Mouse (Mus musculus): ENCODE measurements around the gene Gm10778. TPM values are rescaled to one million over a fixed set of nuclear protein-coding genes. Genes with fewer than 3 reads are reported as not detected.

Gene Gm10778
- polyA plus RNA-seq, 1 experiment: 0.08 TPM

DNA sequence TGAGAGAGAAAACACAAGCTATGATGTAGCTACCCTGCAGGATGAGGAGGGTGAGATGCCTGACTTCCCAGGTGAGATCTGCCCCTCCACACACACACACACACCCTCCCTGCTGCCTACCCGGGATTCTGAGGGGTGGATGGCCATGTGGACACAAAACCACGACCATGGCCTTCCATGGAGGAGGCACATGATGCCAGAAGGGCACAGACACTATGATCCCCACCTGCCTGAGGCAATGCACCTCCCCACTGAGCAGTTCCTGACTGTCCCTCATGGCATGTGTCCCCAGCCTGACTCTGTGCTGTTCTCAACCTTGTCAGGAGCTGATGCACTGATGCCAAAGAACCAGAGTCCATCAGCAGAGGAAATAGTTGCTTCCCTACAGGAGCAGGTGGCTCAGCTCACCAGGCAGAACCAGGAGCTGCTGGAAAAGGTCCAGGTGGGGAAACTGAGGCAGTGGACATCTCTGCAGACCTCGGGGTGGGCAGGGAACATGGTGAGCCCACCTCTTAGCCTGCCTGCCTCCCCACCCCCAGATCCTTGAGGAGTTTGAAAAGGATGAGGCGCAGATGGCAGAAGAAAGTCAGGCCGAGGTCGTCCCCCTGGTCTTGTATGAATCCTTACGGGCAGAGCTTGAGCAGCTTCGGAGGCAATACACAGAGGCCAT is 6.7 kb upstream of the Gm10778 start:
- Histone ChIP-seq H3K27ac (ENCODE audit: insufficient read depth, low read depth, low read length) (no peak overlapping the region), H3K36me3 (ENCODE audit: control insufficient read depth, insufficient read depth, low read length) (no peaks in the 10 kb centered on the region), H3K4me1 (ENCODE audit: control insufficient read depth, insufficient read depth, insufficient read length, low read length) (peaks cover 9% of the 10 kb centered on the region; the same call in 1 of the 2 replicates), H3K4me3 (ENCODE audit: low read depth, low read length) (peak overlapping the region; percentile 85; the same call in 1 of the 2 replicates), H3K27me3 (ENCODE audit: control insufficient read depth, insufficient read depth, low read length) (no peaks in the 10 kb centered on the region)
- no peak for TF ChIP-seq POLR2A (IDR thresholded peaks at IDR 0.05; ENCODE audit: low read depth, low read length)
- no peak for TF ChIP-seq CTCF (IDR thresholded peaks at IDR 0.05; ENCODE audit: extremely low read depth, insufficient read length, insufficient replicate concordance, low read depth, low read length)
- 64% methylated on average over 8 of the region's 8 CpGs for WGBS

DNA sequence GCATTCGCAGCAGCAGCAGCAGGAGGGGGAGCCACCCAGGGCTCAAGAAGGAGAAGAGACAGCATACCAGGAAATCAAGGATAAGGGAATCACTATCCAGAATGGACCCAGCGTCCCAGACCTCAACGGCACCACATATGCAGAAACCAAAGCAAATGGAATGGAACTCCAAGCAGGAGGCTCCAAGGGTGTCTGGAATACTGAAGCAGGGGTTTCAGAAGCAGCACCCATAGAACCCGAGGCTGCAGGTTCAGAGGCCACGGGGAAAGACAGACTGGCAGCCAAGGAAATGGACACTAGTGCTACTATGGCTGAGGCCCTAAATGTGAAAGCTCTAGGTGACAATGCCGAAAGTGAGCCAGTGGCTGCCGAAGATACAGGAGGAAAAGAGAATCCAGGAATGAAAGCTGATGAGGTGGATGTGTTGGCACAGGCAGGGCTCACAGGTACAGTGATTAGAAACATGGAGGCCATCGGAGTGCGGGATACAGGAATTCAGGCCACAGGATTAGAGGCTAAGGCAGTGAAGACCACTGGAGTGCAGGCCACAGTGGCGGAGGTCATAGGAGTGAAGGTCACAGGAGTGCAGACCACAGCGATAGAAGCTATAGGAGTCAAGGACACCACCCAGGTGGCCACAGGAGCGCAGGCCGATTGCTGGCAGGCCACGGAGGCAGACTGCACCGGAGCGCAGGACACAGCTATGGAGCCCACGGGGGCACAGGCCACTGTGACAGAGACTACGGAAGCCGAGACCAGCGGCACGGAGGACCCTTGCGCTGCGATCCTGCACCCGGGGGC is 6.0 kb upstream of the Gm10778 start:
- H3K36me3 ChIP-seq (ENCODE audit: control insufficient read depth, insufficient read depth, low read length): no peaks in the 10 kb centered on the region
- no peaks in the 10 kb centered on the region for H3K27me3 ChIP-seq (ENCODE audit: control insufficient read depth, insufficient read depth, low read length)
- H3K4me3 ChIP-seq (ENCODE audit: low read depth, low read length): peak overlapping the region; percentile 85
- peak overlapping the region; percentile 88 for H3K27ac ChIP-seq (ENCODE audit: insufficient read depth, low read depth, low read length)
- peaks cover 9% of the 10 kb centered on the region; the same call in 1 of the 2 replicates for H3K4me1 ChIP-seq (ENCODE audit: control insufficient read depth, insufficient read depth, insufficient read length, low read length)
- 9% methylated on average over 24 of the region's 24 CpGs for WGBS
- TF ChIP-seq POLR2A (IDR thresholded peaks at IDR 0.05; ENCODE audit: low read depth, low read length) (no peak), CTCF (IDR thresholded peaks at IDR 0.05; ENCODE audit: extremely low read depth, insufficient read length, insufficient replicate concordance, low read depth, low read length) (no peak)

DNA sequence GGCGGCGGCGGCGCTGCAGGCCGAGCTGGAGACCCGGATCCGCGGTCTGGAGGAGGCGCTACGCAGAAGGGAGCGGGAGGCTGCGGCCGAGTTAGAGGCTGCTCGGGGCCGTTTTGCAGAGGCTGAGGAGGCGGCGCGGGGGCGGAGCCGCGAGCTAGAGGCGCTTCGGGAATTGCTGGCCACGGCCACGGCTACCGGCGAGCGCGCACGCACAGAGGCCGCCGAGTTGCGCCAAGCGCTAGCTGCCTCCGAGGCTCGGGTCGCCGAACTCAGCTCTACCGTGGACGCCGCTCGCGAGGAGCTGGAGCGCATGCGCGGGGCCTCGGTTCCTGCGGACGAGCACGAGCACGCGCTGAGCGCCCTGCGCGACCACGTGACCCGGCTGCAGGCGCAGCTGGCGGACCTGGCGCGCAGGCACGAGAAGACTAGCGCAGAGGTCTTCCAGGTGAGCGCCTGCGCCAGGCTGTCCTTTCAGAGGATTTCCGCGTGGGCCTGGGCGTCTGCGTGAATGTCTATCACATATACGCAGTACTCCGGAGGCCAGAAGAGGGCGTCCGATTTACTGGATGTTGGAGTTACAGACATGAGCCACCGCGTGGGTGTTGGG is 5.3 kb upstream of the Gm10778 start:
- Histone ChIP-seq H3K36me3 (ENCODE audit: control insufficient read depth, insufficient read depth, low read length) (no peaks in the 10 kb centered on the region), H3K4me3 (ENCODE audit: low read depth, low read length) (peak overlapping the region; percentile 85), H3K4me1 (ENCODE audit: control insufficient read depth, insufficient read depth, insufficient read length, low read length) (peaks cover 9% of the 10 kb centered on the region; the same call in 1 of the 2 replicates), H3K27ac (ENCODE audit: insufficient read depth, low read depth, low read length) (peak overlapping the region; percentile 88), H3K27me3 (ENCODE audit: control insufficient read depth, insufficient read depth, low read length) (no peaks in the 10 kb centered on the region)
- TF ChIP-seq POLR2A (IDR thresholded peaks at IDR 0.05; ENCODE audit: low read depth, low read length) (peak; percentile 68), CTCF (IDR thresholded peaks at IDR 0.05; ENCODE audit: extremely low read depth, insufficient read length, insufficient replicate concordance, low read depth, low read length) (peak; percentile 44; the same call in 1 of the 2 replicates)
- 1% methylated on average over 74 of the region's 75 CpGs for WGBS

DNA sequence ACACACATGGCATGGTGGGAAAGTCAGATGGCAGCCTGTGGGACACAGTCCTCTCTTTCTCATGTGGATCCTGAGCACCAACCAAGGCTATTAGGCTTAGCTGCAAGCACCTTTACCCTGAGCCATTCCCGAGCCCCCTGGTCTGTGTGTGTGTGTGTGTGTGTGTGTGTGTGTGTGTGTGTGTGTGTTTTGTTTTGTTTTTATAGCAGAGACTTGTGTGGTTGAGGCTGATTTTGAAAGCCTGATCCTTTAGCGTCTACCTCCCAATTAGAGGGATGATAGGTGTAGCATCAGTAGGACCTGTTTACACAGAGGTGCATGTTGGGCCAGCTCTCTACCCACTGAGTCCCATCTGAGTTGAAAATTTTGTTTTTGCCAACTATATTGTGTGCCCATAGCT is 4.7 kb upstream of the Gm10778 start:
- TF ChIP-seq POLR2A (IDR thresholded peaks at IDR 0.05; ENCODE audit: low read depth, low read length): no peak
- no peak for TF ChIP-seq CTCF (IDR thresholded peaks at IDR 0.05; ENCODE audit: extremely low read depth, insufficient read length, insufficient replicate concordance, low read depth, low read length)
- 44% methylated on average over 2 of the region's 2 CpGs for WGBS
- H3K27me3 ChIP-seq (ENCODE audit: control insufficient read depth, insufficient read depth, low read length): no peaks in the 10 kb centered on the region
- H3K4me3 ChIP-seq (ENCODE audit: low read depth, low read length): peak overlapping the region; percentile 85
- no peaks in the 10 kb centered on the region for H3K36me3 ChIP-seq (ENCODE audit: control insufficient read depth, insufficient read depth, low read length)
- H3K4me1 ChIP-seq (ENCODE audit: control insufficient read depth, insufficient read depth, insufficient read length, low read length): peaks cover 9% of the 10 kb centered on the region; the same call in 1 of the 2 replicates
- no peak overlapping the region for H3K27ac ChIP-seq (ENCODE audit: insufficient read depth, low read depth, low read length)

DNA sequence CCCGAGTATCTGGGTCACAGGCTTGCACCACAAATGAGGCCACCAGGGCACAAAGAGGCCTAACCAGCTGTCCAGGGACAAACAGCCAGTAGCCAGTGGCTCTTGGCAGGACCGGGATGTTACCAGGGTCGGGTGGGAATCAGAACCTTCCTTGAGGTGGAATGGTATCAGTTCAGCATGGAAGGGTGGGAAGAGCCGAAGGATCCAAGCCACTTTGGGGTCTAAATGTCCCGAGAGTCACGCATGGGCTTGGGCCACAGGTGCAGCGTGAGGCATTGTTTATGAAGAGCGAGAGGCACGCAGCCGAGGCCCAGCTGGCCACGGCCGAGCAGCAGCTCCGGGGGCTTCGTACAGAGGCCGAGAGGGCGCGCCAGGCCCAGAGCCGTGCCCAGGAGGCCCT is 4.1 kb upstream of the Gm10778 start:
- no peak overlapping the region for H3K4me3 ChIP-seq (ENCODE audit: low read depth, low read length)
- TF ChIP-seq POLR2A (IDR thresholded peaks at IDR 0.05; ENCODE audit: low read depth, low read length): no peak
- TF ChIP-seq CTCF (IDR thresholded peaks at IDR 0.05; ENCODE audit: extremely low read depth, insufficient read length, insufficient replicate concordance, low read depth, low read length): no peak
- H3K27ac ChIP-seq (ENCODE audit: insufficient read depth, low read depth, low read length): no peak overlapping the region
- 95% methylated on average over 18 of the region's 18 CpGs for WGBS
- H3K4me1 ChIP-seq (ENCODE audit: control insufficient read depth, insufficient read depth, insufficient read length, low read length): peaks cover 9% of the 10 kb centered on the region; the same call in 1 of the 2 replicates
- H3K27me3 ChIP-seq (ENCODE audit: control insufficient read depth, insufficient read depth, low read length): no peaks in the 10 kb centered on the region
- no peaks in the 10 kb centered on the region for H3K36me3 ChIP-seq (ENCODE audit: control insufficient read depth, insufficient read depth, low read length)

DNA sequence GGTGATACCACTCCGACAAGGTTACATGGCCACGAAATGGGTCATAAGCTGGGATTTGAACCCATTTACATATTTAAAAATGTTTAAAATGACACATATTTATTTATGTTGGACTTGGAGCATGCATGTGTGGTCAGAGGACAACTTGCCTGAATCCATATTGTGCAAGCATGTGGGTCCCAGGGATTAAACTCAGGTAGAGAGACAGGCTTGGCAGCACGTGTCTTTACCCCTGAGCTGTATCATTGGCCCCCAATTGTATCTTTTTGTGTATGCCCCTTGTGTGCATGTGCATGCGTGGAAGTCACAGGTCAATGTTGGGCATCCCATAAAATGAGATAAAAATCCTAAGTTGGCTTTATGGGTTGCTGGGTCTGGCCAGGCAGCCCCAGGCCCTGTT is 3.5 kb upstream of the Gm10778 start:
- Histone ChIP-seq H3K4me1 (ENCODE audit: control insufficient read depth, insufficient read depth, insufficient read length, low read length) (peaks cover 9% of the 10 kb centered on the region; the same call in 1 of the 2 replicates), H3K27ac (ENCODE audit: insufficient read depth, low read depth, low read length) (no peak overlapping the region), H3K27me3 (ENCODE audit: control insufficient read depth, insufficient read depth, low read length) (no peaks in the 10 kb centered on the region), H3K4me3 (ENCODE audit: low read depth, low read length) (no peak overlapping the region), H3K36me3 (ENCODE audit: control insufficient read depth, insufficient read depth, low read length) (no peaks in the 10 kb centered on the region)
- TF ChIP-seq CTCF (IDR thresholded peaks at IDR 0.05; ENCODE audit: extremely low read depth, insufficient read length, insufficient replicate concordance, low read depth, low read length) (no peak), POLR2A (IDR thresholded peaks at IDR 0.05; ENCODE audit: low read depth, low read length) (no peak)
- 92% methylated on average over 4 of the region's 4 CpGs for WGBS
